Mouse (Mus musculus) stomach, postnatal 0 days (tissue): ENCODE results near the gene Foxe1. TPM values are rescaled to one million over a fixed set of nuclear protein-coding genes. Genes with fewer than 3 reads are reported as not detected.
A peak's percentile ranks its signal among the peaks of the same experiment; 100 is the strongest.

ENCODE experiments used
- ATAC-seq: fragments of 200-750 bp; cut with Nextera tagmentation; 2 replicates; pipeline ENCODE4 v1.8.0; 2017; ENCODE audit not compliant: low FRiP score, low TSS enrichment
- DNase-seq: peaks from one replicate; pipeline ENCODE4 v3.0.0-alpha.2; 2016; ENCODE audit warnings: low spot score
- H3K27ac ChIP-seq: fragments of 300-500 bp; sonication (generic); replicated peaks from 2 replicates; pipeline ENCODE4 v1.5.1; 2014; ENCODE audit warnings: mild to moderate bottlenecking, control low read depth
- H3K27me3 ChIP-seq: fragments of 300-500 bp; sonication (generic); 2 replicates; pipeline ENCODE4 v1.6.1; 2014; ENCODE audit warnings: low read length; ENCODE audit not compliant: control insufficient read depth, insufficient read depth
- H3K36me3 ChIP-seq: fragments of 300-500 bp; sonication (generic); 2 replicates; pipeline ENCODE4 v1.6.1; 2014; ENCODE audit warnings: low read length, mixed read lengths; ENCODE audit not compliant: control insufficient read depth, insufficient read depth
- H3K4me1 ChIP-seq: fragments of 300-500 bp; sonication (generic); replicated peaks from 2 replicates; pipeline ENCODE4 v1.6.1; 2014; ENCODE audit warnings: antibody characterized with exemption; ENCODE audit not compliant: control insufficient read depth, insufficient read depth
- H3K4me2 ChIP-seq: fragments of 300-500 bp; sonication (generic); replicated peaks from 2 replicates; pipeline ENCODE4 v1.6.1; 2014; ENCODE audit warnings: low read depth, mild to moderate bottlenecking, control low read depth, moderate library complexity
- H3K4me3 ChIP-seq: fragments of 300-500 bp; sonication (generic); 2 replicates; pipeline ENCODE4 v1.5.1; 2014; ENCODE audit warnings: low read depth, low read length, control low read depth
- H3K9ac ChIP-seq: fragments of 300-500 bp; sonication (generic); 2 replicates; pipeline ENCODE4 v1.6.1; 2014; ENCODE audit warnings: mild to moderate bottlenecking, low read length, control low read depth, mixed read lengths
- H3K9me3 ChIP-seq: fragments of 300-500 bp; sonication (generic); 2 replicates; pipeline ENCODE4 v1.6.1; 2016; ENCODE audit warnings: low read length; ENCODE audit not compliant: control insufficient read depth
- CTCF ChIP-seq: IDR thresholded peaks from 2 replicates; pipeline ENCODE4 v1.5.1; 2016; ENCODE audit warnings: antibody characterized with exemption, low read depth, mild to moderate bottlenecking, moderate library complexity
- EP300 ChIP-seq: optimal IDR thresholded peaks from 2 replicates; pipeline ENCODE3; 2016; ENCODE audit warnings: antibody characterized with exemption
- WGBS: fragments of 180-500 bp; shearing (Covaris S2); extraction: QIAGEN DNeasy Blood & Tissue Kit; methylation state at CpG from one replicate; pipeline ENCODE4 v1.1.7; 2014; 5-methylcytosine and 5-hydroxymethylcytosine counted together
- polyA plus RNA-seq: library from polyadenylated mRNA; unstranded; fragments of >200 nt; fragmentation: Nextera tagmentation; extraction: Ambion mirVana; gene quantifications from 2 replicates; pipeline ENCODE4 v1.2.1, GENCODE M21; 2015

Gene Foxe1
- polyA plus RNA-seq = 0.78 and 0.93 TPM in 2 replicates

DNA sequence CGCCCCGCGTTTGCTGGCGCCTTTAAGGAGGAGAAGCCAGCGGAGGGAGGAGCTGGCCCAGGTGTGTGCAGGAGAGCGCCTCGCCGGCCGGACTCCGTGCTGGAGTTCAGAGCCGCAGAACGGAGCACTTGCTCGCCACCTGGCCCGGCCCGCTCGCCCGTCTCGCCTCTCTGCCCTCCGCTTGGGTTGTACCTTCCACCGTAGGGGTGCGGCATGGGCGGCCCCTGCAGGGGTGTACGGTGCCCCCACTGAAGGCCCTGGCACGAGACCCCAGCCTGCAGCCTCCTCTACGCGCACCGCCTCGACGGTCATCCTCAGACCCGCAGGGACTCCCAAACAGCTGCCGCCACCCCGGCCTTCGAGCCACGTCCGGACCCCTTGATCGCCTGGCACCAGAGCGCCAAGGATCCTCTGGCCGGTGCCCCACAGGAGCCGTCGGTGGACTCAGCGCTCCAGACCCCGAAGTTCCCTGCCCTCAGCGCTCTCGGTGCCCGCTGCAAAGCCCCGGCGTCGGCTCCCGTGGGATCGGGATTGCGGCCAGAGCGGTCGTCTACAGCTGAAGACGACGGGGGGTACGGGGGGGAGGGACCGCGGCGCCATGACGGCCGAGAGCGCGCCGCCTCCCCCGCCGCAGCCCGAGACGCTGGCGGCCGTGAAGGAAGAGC lies at the start of gene Foxe1:
TSS of gene Foxe1 (plus strand) at position 14 of the 665 bp plus-strand sequence.
- H3K4me1 ChIP-seq = no peaks in the 10 kb centered on the region
- TF ChIP-seq EP300 = no peak
- no peak for TF ChIP-seq CTCF
- peak within 1 kb of the TSS; percentile 58 for H3K4me2 ChIP-seq
- ATAC-seq (no peak), DNase-seq (no peak)
- H3K27ac ChIP-seq = no peak within 1 kb of the TSS
- H3K27me3 ChIP-seq = peaks cover 48% of the 10 kb centered on the region; the same call in 1 of the 2 replicates
- WGBS = 2% methylated on average over 55 of the region's 70 CpGs
- no peaks in the 10 kb centered on the region for H3K9me3 ChIP-seq
- H3K9ac ChIP-seq = peak within 1 kb of the TSS; percentile 23; the same call in 1 of the 2 replicates
- H3K4me3 ChIP-seq = peak within 1 kb of the TSS; percentile 46
- H3K36me3 ChIP-seq = no peaks in the 10 kb centered on the region

DNA sequence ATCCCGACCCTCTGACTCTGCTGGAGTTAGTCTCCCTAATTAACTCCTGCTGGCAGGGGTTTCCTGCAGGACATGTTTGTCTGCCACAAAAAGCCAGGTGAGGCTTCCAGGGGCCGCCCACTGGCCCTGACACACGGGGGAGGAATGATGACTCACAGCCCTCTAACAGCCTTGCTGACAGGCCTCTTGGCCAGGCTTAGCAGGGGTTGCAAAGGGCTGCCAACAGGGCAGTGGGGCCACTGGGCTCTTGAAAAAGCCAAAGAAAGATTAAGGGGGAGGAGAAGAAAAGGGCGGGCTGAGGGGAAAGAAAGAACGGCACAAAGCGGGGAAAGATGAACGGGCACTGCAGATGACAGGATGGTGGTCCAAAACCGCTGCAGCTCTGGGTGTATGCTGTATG lies 39.3 kb upstream of the Foxe1 start:
- ATAC-seq = 0 out of 2 replicates have a peak, but pooled peaks have one; percentile 33
- no peaks in the 10 kb centered on the region for H3K4me1 ChIP-seq
- 7% methylated on average over 8 of the region's 8 CpGs for WGBS
- H3K9ac ChIP-seq = no peak overlapping the region
- DNase-seq = peak; percentile 22
- no peak for TF ChIP-seq CTCF
- TF ChIP-seq EP300 = no peak
- no peaks in the 10 kb centered on the region for H3K9me3 ChIP-seq
- H3K4me3 ChIP-seq = peak overlapping the region; percentile 75; the same call in 1 of the 2 replicates
- H3K4me2 ChIP-seq = peak overlapping the region; percentile 91
- H3K27ac ChIP-seq = no peak overlapping the region
- H3K27me3 ChIP-seq = no peaks in the 10 kb centered on the region
- no peaks in the 10 kb centered on the region for H3K36me3 ChIP-seq

DNA sequence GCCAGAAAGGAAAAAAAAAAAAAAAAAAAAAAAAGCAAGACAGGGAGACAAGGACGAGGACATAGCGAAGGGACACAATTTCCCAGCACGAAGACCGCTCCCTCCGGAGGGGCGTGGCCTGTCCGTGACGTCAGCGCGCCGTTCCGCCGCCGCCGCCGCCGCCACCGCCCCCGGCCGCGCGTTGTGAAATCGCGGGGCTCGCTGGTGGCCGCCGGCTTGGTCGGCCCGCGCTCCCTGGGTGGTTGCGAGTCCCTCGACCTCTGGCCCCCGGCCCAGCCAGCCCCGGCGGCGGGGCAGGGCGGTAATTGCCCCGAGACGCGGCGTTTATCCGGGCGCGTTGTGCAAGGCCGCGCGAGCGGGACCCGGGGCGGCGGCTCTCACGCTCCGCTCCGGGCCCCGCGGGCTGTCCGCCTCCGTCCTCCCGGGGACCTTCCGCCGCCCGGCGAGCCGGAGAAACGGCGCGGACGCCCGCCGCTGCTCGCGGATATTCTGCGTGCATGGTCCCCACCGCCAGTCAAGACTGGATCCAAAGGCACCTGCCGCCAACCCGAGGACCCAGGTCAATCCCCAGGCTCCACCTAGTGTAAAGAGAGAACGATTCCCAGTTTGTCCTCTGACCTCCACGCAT lies 38.5 kb upstream of the Foxe1 start:
- Histone ChIP-seq H3K27ac (peak overlapping the region; percentile 24; the same call in 1 of the 2 replicates), H3K9me3 (no peaks in the 10 kb centered on the region), H3K4me2 (peak overlapping the region; percentile 91), H3K36me3 (no peaks in the 10 kb centered on the region), H3K27me3 (no peaks in the 10 kb centered on the region), H3K9ac (peak overlapping the region; percentile 77), H3K4me1 (no peaks in the 10 kb centered on the region), H3K4me3 (peak overlapping the region; percentile 75)
- peak; percentile 44; the same call in 1 of the 2 replicates for TF ChIP-seq CTCF
- TF ChIP-seq EP300 = no peak
- WGBS = under 1% methylated on average over 66 of the region's 78 CpGs
- ATAC-seq (peak; percentile 88), DNase-seq (peak; percentile 83)

DNA sequence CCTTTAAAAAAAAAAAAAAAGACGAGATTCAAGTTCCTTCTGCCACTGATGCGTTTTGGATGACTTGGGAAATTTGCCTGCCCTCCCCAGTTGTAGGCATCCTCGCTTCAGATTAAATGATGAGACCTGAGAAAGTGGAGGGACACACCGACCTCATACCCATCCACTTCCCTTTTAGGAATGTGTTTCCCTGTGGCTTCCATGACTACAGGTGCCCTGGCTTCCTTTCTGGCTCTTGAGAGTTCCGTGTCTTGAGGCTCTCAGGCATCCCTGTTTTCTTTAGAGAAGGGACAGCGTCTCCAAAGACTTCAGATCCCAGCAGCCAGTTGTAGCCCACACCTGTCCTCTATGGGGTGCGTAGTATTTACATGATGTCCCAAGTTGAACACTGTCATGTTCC lies 38.0 kb upstream of the Foxe1 start:
- WGBS = 29% methylated on average over 7 of the region's 7 CpGs
- peak overlapping the region; percentile 77; the same call in 1 of the 2 replicates for H3K9ac ChIP-seq

DNA sequence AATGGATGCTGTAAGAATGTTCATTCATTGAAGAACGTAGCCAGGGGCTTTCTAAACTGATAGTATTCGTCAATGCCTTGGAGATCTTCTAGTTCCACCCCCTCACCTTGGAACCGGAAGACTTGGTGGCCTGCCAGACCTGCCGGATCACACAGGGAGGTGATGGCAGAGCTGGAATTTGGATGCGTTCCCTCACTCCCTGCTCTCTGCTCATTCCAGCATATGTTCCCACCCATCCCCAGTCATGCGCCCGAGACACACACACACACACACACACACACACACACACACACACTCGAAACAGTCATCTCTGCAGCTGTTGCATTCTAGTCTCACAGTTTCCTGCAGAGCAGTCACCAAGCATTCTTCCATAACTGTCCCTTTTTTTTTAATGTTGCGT lies 36.1 kb upstream of the Foxe1 start:
- H3K9ac ChIP-seq = no peak overlapping the region
- H3K4me3 ChIP-seq = no peak overlapping the region
- DNase-seq (peak; percentile 27), ATAC-seq (no peak)
- 39% methylated on average over 9 of the region's 9 CpGs for WGBS
- no peaks in the 10 kb centered on the region for H3K27me3 ChIP-seq
- no peaks in the 10 kb centered on the region for H3K9me3 ChIP-seq
- H3K4me2 ChIP-seq = no peak overlapping the region
- no peaks in the 10 kb centered on the region for H3K4me1 ChIP-seq
- TF ChIP-seq EP300 = no peak
- H3K27ac ChIP-seq = no peak overlapping the region
- no peaks in the 10 kb centered on the region for H3K36me3 ChIP-seq

More for the DNA sequence above, 38.0 kb upstream of the Foxe1 start:
- Histone ChIP-seq H3K36me3 (no peaks in the 10 kb centered on the region), H3K27me3 (no peaks in the 10 kb centered on the region), H3K4me1 (no peaks in the 10 kb centered on the region), H3K27ac (no peak overlapping the region), H3K9me3 (no peaks in the 10 kb centered on the region), H3K4me3 (peak overlapping the region; percentile 75), H3K4me2 (peak overlapping the region; percentile 91)
- DNase-seq = no peak
- no peak for TF ChIP-seq EP300
- TF ChIP-seq CTCF = no peak
- no peak for ATAC-seq

DNA sequence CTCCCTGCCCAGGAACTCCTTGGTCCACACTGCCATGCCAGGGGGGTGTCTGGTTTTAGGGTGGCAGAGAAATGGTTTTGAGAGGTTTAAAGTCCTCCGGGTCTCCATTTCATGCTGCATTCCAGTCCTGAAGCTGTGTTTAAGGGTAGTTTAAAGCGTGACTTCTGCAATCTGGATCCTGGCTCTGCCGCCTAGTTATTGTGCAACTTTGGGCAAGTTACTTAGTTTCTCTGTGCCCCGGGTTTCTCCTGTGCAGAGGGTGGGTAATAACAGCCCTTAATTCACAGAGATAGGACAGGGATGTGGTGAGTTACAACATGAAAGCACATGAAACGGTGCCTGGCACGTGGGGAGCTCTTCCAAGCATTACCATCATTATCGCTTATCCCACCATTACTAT lies 35.5 kb upstream of the Foxe1 start:
- no peak for DNase-seq
- TF ChIP-seq EP300 (no peak), CTCF (no peak)
- H3K9me3 ChIP-seq = no peaks in the 10 kb centered on the region
- no peak for ATAC-seq
- H3K4me2 ChIP-seq = no peak overlapping the region
- H3K9ac ChIP-seq = no peak overlapping the region
- no peak overlapping the region for H3K4me3 ChIP-seq
- H3K4me1 ChIP-seq = no peaks in the 10 kb centered on the region
- no peaks in the 10 kb centered on the region for H3K27me3 ChIP-seq
- no peaks in the 10 kb centered on the region for H3K36me3 ChIP-seq
- H3K27ac ChIP-seq = no peak overlapping the region
- WGBS = 85% methylated on average over 7 of the region's 7 CpGs
